Mouse (Mus musculus) embryonic fibroblast, embryonic 13.5 days (primary cell): ENCODE measurements around the gene Maml1.

Experiments
- CTCF ChIP-seq: IDR thresholded peaks from 2 replicates; pipeline ENCODE4 v1.5.1; 2011; ENCODE audit warnings: mild to moderate bottlenecking, control low read depth, low read length, moderate library complexity, borderline replicate concordance; ENCODE audit not compliant: insufficient read depth
- POLR2A ChIP-seq: IDR thresholded peaks from 2 replicates; pipeline ENCODE4 v1.6.1; 2011; ENCODE audit warnings: low read depth, mild to moderate bottlenecking, control low read depth, low read length, moderate library complexity

DNA sequence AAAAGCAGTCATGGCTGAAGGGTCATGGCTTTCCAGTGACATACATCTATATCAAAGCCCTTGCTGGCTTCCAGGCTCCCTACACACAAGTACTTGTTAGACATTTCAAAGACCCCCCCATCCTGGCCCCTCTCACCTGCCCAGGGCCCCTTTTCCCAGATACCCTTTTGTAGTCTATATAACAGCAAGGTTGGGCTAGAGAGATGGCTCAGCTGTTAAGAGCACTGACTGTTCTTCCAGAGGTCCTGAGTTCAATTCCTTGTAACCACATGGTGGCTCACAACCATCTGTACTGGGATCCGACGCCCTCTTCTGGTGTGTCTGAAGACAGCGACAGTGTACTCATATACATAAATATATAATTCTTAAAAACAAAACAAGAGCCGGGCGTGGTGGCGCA lies 77.5 kb downstream of the Maml1 start:
- TF ChIP-seq POLR2A = no peak
- TF ChIP-seq CTCF = no peak
